Mouse (Mus musculus) heart, embryonic 15.5 days (tissue): ENCODE measurements around the gene Ttyh3. TPM values are rescaled to one million over a fixed set of nuclear protein-coding genes. Genes with fewer than 3 reads are reported as not detected.

Experiments
- ATAC-seq: fragments of 200-750 bp; cut with Nextera tagmentation; replicated peaks from 2 replicates; pipeline ENCODE4 v1.8.0; 2017; ENCODE audit warnings: low read depth, moderate TSS enrichment; ENCODE audit not compliant: insufficient number of reproducible peaks, insufficient read depth, low FRiP score
- H3K27ac ChIP-seq: fragments of 300-500 bp; sonication (generic); 2 replicates; pipeline ENCODE4 v1.5.1; 2015; ENCODE audit warnings: mild to moderate bottlenecking, inconsistent platforms
- H3K27me3 ChIP-seq: fragments of 300-500 bp; sonication (generic); 2 replicates; pipeline ENCODE4 v1.6.1; 2015; ENCODE audit warnings: inconsistent platforms
- H3K36me3 ChIP-seq: fragments of 300-500 bp; sonication (generic); 2 replicates; pipeline ENCODE4 v1.6.1; 2015; ENCODE audit warnings: mild to moderate bottlenecking, inconsistent platforms
- H3K4me1 ChIP-seq: fragments of 300-500 bp; sonication (generic); replicated peaks from 2 replicates; pipeline ENCODE4 v1.6.1; 2015; ENCODE audit warnings: inconsistent platforms
- H3K4me2 ChIP-seq: fragments of 300-500 bp; sonication (generic); 2 replicates; pipeline ENCODE4 v1.6.1; 2015; ENCODE audit warnings: inconsistent platforms, mild to moderate bottlenecking, moderate library complexity
- H3K4me3 ChIP-seq: fragments of 300-500 bp; sonication (generic); 2 replicates; pipeline ENCODE4 v1.5.1; 2015; ENCODE audit warnings: mild to moderate bottlenecking, inconsistent platforms
- H3K9ac ChIP-seq: fragments of 300-500 bp; sonication (generic); 2 replicates; pipeline ENCODE4 v1.6.1; 2015; ENCODE audit warnings: mild to moderate bottlenecking, inconsistent platforms
- H3K9me3 ChIP-seq: fragments of 300-500 bp; sonication (generic); replicated peaks from 2 replicates; pipeline ENCODE4 v1.6.1; 2016; ENCODE audit warnings: inconsistent platforms
- WGBS: fragments of 180-500 bp; shearing (Covaris S2); methylation state at CpG from one replicate; pipeline ENCODE4 v1.1.7; 2015; ENCODE audit warnings: mixed read lengths; 5-methylcytosine and 5-hydroxymethylcytosine counted together
- polyA plus RNA-seq: library from polyadenylated mRNA; unstranded; fragments of >200 nt; fragmentation: Nextera tagmentation; extraction: Ambion mirVana; gene quantifications from 2 replicates; pipeline ENCODE4 v1.2.1, GENCODE M21; 2015

Ttyh3 gene
- 20.3 and 28.9 TPM in 2 replicates for polyA plus RNA-seq

- H3K27me3 ChIP-seq: no peaks in the 10 kb centered on the region
- peaks cover 70% of the 10 kb centered on the region for H3K4me1 ChIP-seq
- no peaks in the 10 kb centered on the region for H3K9me3 ChIP-seq
- peak within 1 kb of the TSS; percentile 78 for H3K4me3 ChIP-seq
- peak within 1 kb of the TSS; percentile 88 for H3K27ac ChIP-seq
- H3K9ac ChIP-seq: peak within 1 kb of the TSS; percentile 94
- H3K36me3 ChIP-seq: no peaks in the 10 kb centered on the region
- WGBS: under 1% methylated on average over 59 of the region's 62 CpGs
- H3K4me2 ChIP-seq: peak within 1 kb of the TSS; percentile 87
- no peak; the same call in 1 of the 2 replicates for ATAC-seq
These were observed at the start of gene Ttyh3 for GRCm38 (mm10) chr5:140648519-140649100. Gene Ttyh3, minus strand, starts transcription at chr5:140649031.

- Histone ChIP-seq H3K9me3 (no peaks in the 10 kb centered on the region), H3K4me2 (no peak overlapping the region), H3K4me3 (no peak overlapping the region), H3K27ac (no peak overlapping the region), H3K9ac (no peak overlapping the region), H3K36me3 (peaks cover 4% of the 10 kb centered on the region), H3K27me3 (no peaks in the 10 kb centered on the region), H3K4me1 (peaks cover 10% of the 10 kb centered on the region)
- no peak for ATAC-seq
- WGBS: 82% methylated on average over 7 of the region's 7 CpGs
These were observed 47.2 kb upstream of the Ttyh3 start for GRCm38 (mm10) chr5:140695987-140696386.

DNA sequence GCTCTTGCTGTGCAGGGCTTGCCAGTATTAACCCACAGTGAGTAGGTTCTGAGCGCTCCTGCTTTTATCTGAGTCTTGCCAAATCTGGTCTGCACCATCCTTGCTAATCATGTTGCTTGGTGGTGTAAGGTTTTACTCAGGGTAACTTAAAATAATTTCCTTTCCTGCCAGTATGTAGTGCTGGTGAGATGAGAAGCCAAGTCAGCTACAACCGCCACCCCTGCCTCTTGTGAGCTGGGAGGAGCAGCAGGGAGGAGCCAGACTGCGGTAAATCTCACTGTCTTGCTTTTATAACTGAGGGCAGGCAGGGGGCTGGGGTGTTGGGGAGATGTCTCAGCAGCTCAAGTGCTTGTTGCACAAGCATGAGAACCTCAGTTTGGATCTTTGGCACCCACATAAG lies 39.6 kb upstream of the Ttyh3 start:
- Histone ChIP-seq H3K9me3 (no peaks in the 10 kb centered on the region), H3K27ac (no peak overlapping the region), H3K36me3 (peaks cover 18% of the 10 kb centered on the region; the same call in 1 of the 2 replicates), H3K4me2 (no peak overlapping the region), H3K9ac (no peak overlapping the region), H3K4me3 (no peak overlapping the region), H3K4me1 (no peaks in the 10 kb centered on the region), H3K27me3 (no peaks in the 10 kb centered on the region)
- WGBS: 64% methylated on average over 3 of the region's 3 CpGs
- no peak for ATAC-seq

GRCm38 (mm10) chr5:140684343-140685148 lies 35.7 kb upstream of the Ttyh3 start:
- Histone ChIP-seq H3K4me2 (no peak overlapping the region), H3K4me1 (no peaks in the 10 kb centered on the region), H3K9ac (no peak overlapping the region), H3K4me3 (no peak overlapping the region), H3K36me3 (peaks cover 14% of the 10 kb centered on the region; the same call in 1 of the 2 replicates), H3K9me3 (no peaks in the 10 kb centered on the region), H3K27ac (no peak overlapping the region), H3K27me3 (no peaks in the 10 kb centered on the region)
- WGBS: 65% methylated on average over 16 of the region's 16 CpGs
- no peak for ATAC-seq

DNA sequence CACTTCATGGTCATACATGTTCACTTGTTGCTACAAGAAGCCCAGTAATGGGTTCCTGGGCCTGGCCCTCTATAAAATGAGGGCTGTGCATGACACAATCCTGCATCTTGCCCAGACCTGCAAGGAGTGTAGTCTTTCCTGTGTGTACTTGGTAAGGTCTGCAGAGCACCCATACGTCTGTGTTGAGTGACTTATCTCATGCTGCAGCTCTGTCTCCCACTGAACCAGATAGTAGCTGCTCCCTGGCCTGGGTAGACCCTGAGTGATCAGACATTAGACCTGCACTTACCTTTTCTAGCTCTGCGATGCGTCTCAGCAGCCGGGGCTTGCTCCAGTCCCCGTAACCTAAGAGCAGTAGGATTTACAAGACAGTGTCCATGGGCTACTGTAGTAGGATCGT lies 33.3 kb upstream of the Ttyh3 start:
- Histone ChIP-seq H3K4me1 (no peaks in the 10 kb centered on the region), H3K36me3 (peaks cover 3% of the 10 kb centered on the region; the same call in 1 of the 2 replicates), H3K9ac (no peak overlapping the region), H3K27ac (no peak overlapping the region), H3K27me3 (no peaks in the 10 kb centered on the region), H3K4me3 (no peak overlapping the region), H3K4me2 (no peak overlapping the region), H3K9me3 (no peaks in the 10 kb centered on the region)
- no peak for ATAC-seq
- 91% methylated on average over 6 of the region's 6 CpGs for WGBS

DNA sequence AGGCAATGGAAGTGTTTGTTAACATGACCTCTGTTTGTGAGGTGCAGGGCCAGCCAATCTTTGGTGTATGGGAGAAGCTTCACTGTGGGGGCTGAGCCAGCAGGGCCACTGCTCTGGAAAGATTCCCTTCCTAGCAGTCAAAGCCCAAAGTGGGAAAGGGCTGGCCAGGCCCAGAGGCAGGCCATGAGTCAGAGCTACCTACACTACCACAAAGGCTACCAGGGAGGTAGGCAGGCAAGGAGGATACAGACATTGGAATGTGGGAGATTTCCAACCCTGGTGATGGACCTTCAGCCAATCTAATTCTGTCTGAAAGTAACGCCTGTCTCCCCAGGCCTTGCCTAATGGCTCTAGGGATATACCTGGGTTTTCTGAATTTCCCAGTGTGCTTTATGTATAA lies 32.1 kb upstream of the Ttyh3 start:
- Histone ChIP-seq H3K4me2 (no peak overlapping the region), H3K9ac (no peak overlapping the region), H3K36me3 (peaks cover 8% of the 10 kb centered on the region; the same call in 1 of the 2 replicates), H3K27ac (no peak overlapping the region), H3K9me3 (no peaks in the 10 kb centered on the region), H3K27me3 (no peaks in the 10 kb centered on the region), H3K4me3 (no peak overlapping the region), H3K4me1 (no peaks in the 10 kb centered on the region)
- 86% methylated on average over 1 of the region's 1 CpGs for WGBS
- ATAC-seq: no peak

DNA sequence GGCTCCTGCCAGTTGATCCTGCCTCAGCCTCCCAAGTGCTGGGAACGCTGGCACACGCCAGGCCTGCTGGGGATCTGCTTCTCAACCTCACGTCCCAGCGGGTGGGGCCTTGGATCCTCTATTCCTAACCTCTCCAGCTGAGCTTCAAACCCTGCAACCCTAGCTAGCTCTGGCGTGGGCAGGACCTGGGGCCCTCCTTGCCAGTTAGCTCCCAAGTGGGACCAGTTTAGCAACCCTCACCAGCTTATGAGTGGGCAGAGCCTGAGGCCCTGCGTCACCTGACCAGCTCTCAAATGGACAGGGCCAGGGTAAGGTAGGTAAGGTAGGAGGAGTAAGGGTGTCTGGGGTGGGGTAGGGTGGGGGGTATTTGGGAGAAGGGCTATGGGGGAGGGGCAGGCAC lies 31.2 kb upstream of the Ttyh3 start:
- Histone ChIP-seq H3K27me3 (no peaks in the 10 kb centered on the region), H3K4me3 (no peak overlapping the region), H3K27ac (no peak overlapping the region), H3K4me1 (no peaks in the 10 kb centered on the region), H3K4me2 (no peak overlapping the region), H3K36me3 (peaks cover 8% of the 10 kb centered on the region; the same call in 1 of the 2 replicates), H3K9me3 (no peaks in the 10 kb centered on the region), H3K9ac (no peak overlapping the region)
- ATAC-seq: no peak
- 94% methylated on average over 6 of the region's 6 CpGs for WGBS

DNA sequence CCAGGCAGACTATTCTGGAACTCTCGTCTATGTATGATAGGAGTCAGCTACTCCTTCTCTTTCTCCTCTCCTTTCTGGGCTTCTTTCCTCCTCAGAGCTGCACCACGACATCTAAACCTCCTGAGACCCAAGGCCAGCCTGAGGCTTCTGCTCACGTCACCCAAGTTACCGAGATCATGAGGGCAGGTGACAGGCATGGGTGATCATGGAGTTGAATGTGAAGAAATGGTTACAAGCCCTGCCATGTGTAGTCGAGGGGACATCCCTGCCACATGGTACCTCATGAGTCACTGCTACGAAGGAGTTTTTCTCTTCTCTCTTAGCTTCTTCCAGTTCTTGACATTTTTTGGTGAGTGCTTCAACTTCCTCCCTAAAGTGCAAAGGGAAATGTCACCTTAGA lies 28.3 kb upstream of the Ttyh3 start:
- 83% methylated on average over 6 of the region's 6 CpGs for WGBS
- no peaks in the 10 kb centered on the region for H3K27me3 ChIP-seq
- H3K27ac ChIP-seq: no peak overlapping the region
- H3K9me3 ChIP-seq: no peaks in the 10 kb centered on the region
- H3K4me1 ChIP-seq: no peaks in the 10 kb centered on the region
- no peak overlapping the region for H3K4me3 ChIP-seq
- H3K36me3 ChIP-seq: peaks cover 13% of the 10 kb centered on the region; the same call in 1 of the 2 replicates
- H3K9ac ChIP-seq: no peak overlapping the region
- H3K4me2 ChIP-seq: no peak overlapping the region
- no peak for ATAC-seq

- no peaks in the 10 kb centered on the region for H3K27me3 ChIP-seq
- no peak overlapping the region for H3K4me3 ChIP-seq
- 85% methylated on average over 11 of the region's 11 CpGs for WGBS
- H3K4me2 ChIP-seq: no peak overlapping the region
- no peak overlapping the region for H3K27ac ChIP-seq
- H3K4me1 ChIP-seq: 0 out of 2 replicates have a peak, but pooled peaks cover 4% of the 10 kb centered on the region
- peaks cover 10% of the 10 kb centered on the region; the same call in 1 of the 2 replicates for H3K36me3 ChIP-seq
- no peak overlapping the region for H3K9ac ChIP-seq
- no peak for ATAC-seq
- H3K9me3 ChIP-seq: no peaks in the 10 kb centered on the region
These were observed 26.8 kb upstream of the Ttyh3 start for GRCm38 (mm10) chr5:140675640-140676039.

GRCm38 (mm10) chr5:140675079-140675478 lies 26.2 kb upstream of the Ttyh3 start:
- Histone ChIP-seq H3K4me2 (no peak overlapping the region), H3K4me3 (no peak overlapping the region), H3K4me1 (0 out of 2 replicates have a peak, but pooled peaks cover 4% of the 10 kb centered on the region), H3K9me3 (no peaks in the 10 kb centered on the region), H3K36me3 (peaks cover 10% of the 10 kb centered on the region; the same call in 1 of the 2 replicates), H3K27ac (no peak overlapping the region), H3K9ac (no peak overlapping the region), H3K27me3 (no peaks in the 10 kb centered on the region)
- WGBS: 76% methylated on average over 11 of the region's 11 CpGs
- ATAC-seq: no peak

DNA sequence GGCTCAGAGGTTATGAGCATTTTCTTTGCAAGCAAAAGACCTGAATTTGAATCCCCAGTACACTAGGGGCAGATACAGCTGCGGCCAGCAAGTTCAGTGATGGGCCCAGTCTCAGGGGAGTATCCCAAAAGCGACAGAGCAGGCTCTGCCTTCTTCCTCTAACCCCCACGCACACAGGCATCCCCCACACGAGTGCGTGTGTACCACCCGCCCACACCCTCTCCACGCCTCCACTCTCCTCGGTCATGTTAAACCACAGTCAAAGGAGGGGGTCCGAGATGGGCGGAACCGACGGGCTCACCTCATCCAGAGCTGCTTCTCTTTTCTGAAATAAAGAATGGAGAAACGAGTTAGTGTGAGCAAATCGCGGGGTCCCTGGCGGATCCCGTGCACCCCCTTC lies 25.2 kb upstream of the Ttyh3 start:
- Histone ChIP-seq H3K4me3 (no peak overlapping the region), H3K4me1 (0 out of 2 replicates have a peak, but pooled peaks cover 4% of the 10 kb centered on the region), H3K9ac (no peak overlapping the region), H3K4me2 (no peak overlapping the region), H3K36me3 (peaks cover 16% of the 10 kb centered on the region), H3K27ac (no peak overlapping the region), H3K27me3 (no peaks in the 10 kb centered on the region), H3K9me3 (no peaks in the 10 kb centered on the region)
- no peak for ATAC-seq
- 82% methylated on average over 17 of the region's 17 CpGs for WGBS
